Mouse (Mus musculus): ENCODE measurements around the gene Rad1.
"Not testable (repeated sequence)": the region's sequence is repeated elsewhere in the genome, so short reads cannot be mapped to it uniquely, and the experiment has no call there.

DNA sequence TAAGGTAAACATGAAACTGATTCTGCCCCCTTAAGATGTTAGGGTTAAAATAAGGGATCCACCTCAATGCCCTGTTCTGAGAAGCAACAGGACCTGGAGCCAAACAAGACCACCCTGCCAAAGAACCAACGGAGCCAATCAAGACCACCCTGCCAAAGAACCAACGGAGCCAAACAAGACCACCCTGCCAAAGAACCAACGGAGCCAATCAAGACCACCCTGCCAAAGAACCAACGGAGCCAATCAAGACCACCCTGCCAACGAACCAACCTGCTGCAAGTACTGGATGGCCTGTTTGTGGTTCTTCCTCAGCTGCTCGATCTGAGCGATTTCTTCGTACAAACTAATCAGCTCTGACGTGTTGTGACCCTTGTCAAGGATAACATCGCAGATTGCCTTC, 47.5 kb downstream of the Rad1 start:
- not testable (repeated sequence) for TF ChIP-seq CTCF, POLR2A (IDR thresholded peaks at IDR 0.05; ENCODE audit: extremely low read depth, insufficient read depth, low read length)
